Mouse (Mus musculus): ENCODE measurements around the gene Kmt5b. TPM values are rescaled to one million over a fixed set of nuclear protein-coding genes. Genes with fewer than 3 reads are reported as not detected.

The Kmt5b gene
- polyA plus RNA-seq, 1 experiment from 2014 or later, result 6.2 TPM

GRCm38 (mm10) chr19:3766378-3766777 is 843 bp upstream of the Kmt5b start:
- ATAC-seq (no peak), DNase-seq (no peak)
- Histone ChIP-seq H3K36me3 (replicated peaks; ENCODE audit: insufficient read depth, low read length) (0 out of 2 replicates have a peak, but pooled peaks cover 3% of the 10 kb centered on the region), H3K9me3 (ENCODE audit: low read length) (no peaks in the 10 kb centered on the region), H3K9ac (replicated peaks) (no peak overlapping the region), H3K4me3 (ENCODE audit: low read depth, low read length) (no peak overlapping the region), H3K27me3 (ENCODE audit: insufficient read depth, low read length) (no peaks in the 10 kb centered on the region), H3K4me1 (ENCODE audit: insufficient read depth) (peaks cover 15% of the 10 kb centered on the region), H3K4me2 (ENCODE audit: low read depth, low read length) (peak overlapping the region; percentile 87; the same call in 1 of the 2 replicates), H3K27ac (ENCODE audit: low read depth) (no peak overlapping the region)
- TF ChIP-seq CTCF (IDR thresholded peaks at IDR 0.05; ENCODE audit: low read depth) (no peak), EP300 (IDR thresholded peaks at IDR 0.05; ENCODE audit: low read depth) (no peak)
- 86% methylated on average over 5 of the region's 5 CpGs for WGBS (ENCODE audit: insufficient replicate concordance)

GRCm38 (mm10) chr19:3767781-3768696 is 818 bp downstream of the Kmt5b start:
- Histone ChIP-seq H3K27ac (ENCODE audit: low read depth) (peak overlapping the region; percentile 100), H3K36me3 (replicated peaks; ENCODE audit: insufficient read depth, low read length) (0 out of 2 replicates have a peak, but pooled peaks cover 3% of the 10 kb centered on the region), H3K4me3 (ENCODE audit: low read depth, low read length) (peak overlapping the region; percentile 99), H3K9me3 (ENCODE audit: low read length) (no peaks in the 10 kb centered on the region), H3K4me2 (ENCODE audit: low read depth, low read length) (peak overlapping the region; percentile 87), H3K4me1 (ENCODE audit: insufficient read depth) (peaks cover 15% of the 10 kb centered on the region), H3K27me3 (ENCODE audit: insufficient read depth, low read length) (no peaks in the 10 kb centered on the region), H3K9ac (replicated peaks) (peak overlapping the region; percentile 100)
- TF ChIP-seq CTCF (IDR thresholded peaks at IDR 0.05; ENCODE audit: low read depth) (no peak), EP300 (IDR thresholded peaks at IDR 0.05; ENCODE audit: low read depth) (0 out of 2 replicates have a peak, but pooled peaks have one; percentile 44)
- peak; percentile 87 for DNase-seq
- ATAC-seq, result peak; percentile 69
- WGBS (ENCODE audit: insufficient replicate concordance), result 2% methylated on average over 100 of the region's 111 CpGs

GRCm38 (mm10) chr19:3768697-3769383 is 1.6 kb downstream of the Kmt5b start:
- DNase-seq (peak; percentile 95), ATAC-seq (peak; percentile 92)
- H3K4me1 ChIP-seq (ENCODE audit: insufficient read depth), result peaks cover 15% of the 10 kb centered on the region
- H3K36me3 ChIP-seq (replicated peaks; ENCODE audit: insufficient read depth, low read length), result 0 out of 2 replicates have a peak, but pooled peaks cover 3% of the 10 kb centered on the region
- TF ChIP-seq EP300 (IDR thresholded peaks at IDR 0.05; ENCODE audit: low read depth) (no peak), CTCF (IDR thresholded peaks at IDR 0.05; ENCODE audit: low read depth) (peak; percentile 65)
- no peaks in the 10 kb centered on the region for H3K27me3 ChIP-seq (ENCODE audit: insufficient read depth, low read length)
- H3K9me3 ChIP-seq (ENCODE audit: low read length), result no peaks in the 10 kb centered on the region
- under 1% methylated on average over 41 of the region's 60 CpGs for WGBS (ENCODE audit: insufficient replicate concordance)
- peak overlapping the region; percentile 87 for H3K4me2 ChIP-seq (ENCODE audit: low read depth, low read length)
- H3K27ac ChIP-seq (ENCODE audit: low read depth), result peak overlapping the region; percentile 100
- H3K4me3 ChIP-seq (ENCODE audit: low read depth, low read length), result peak overlapping the region; percentile 99
- peak overlapping the region; percentile 100 for H3K9ac ChIP-seq (replicated peaks)

- Histone ChIP-seq H3K9ac (replicated peaks) (peak overlapping the region; percentile 100), H3K4me2 (ENCODE audit: low read depth, low read length) (peak overlapping the region; percentile 87), H3K36me3 (replicated peaks; ENCODE audit: insufficient read depth, low read length) (0 out of 2 replicates have a peak, but pooled peaks cover 6% of the 10 kb centered on the region), H3K4me1 (ENCODE audit: insufficient read depth) (peaks cover 15% of the 10 kb centered on the region), H3K27ac (ENCODE audit: low read depth) (peak overlapping the region; percentile 100), H3K27me3 (ENCODE audit: insufficient read depth, low read length) (no peaks in the 10 kb centered on the region), H3K9me3 (ENCODE audit: low read length) (no peaks in the 10 kb centered on the region), H3K4me3 (ENCODE audit: low read depth, low read length) (peak overlapping the region; percentile 99)
- DNase-seq (no peak), ATAC-seq (no peak)
- TF ChIP-seq CTCF (IDR thresholded peaks at IDR 0.05; ENCODE audit: low read depth), result peak; percentile 25; the same call in 1 of the 2 replicates
- TF ChIP-seq EP300 (IDR thresholded peaks at IDR 0.05; ENCODE audit: low read depth), result no peak
- whole genome bisulfite sequencing (ENCODE audit: insufficient replicate concordance), result 77% methylated on average over 6 of the region's 6 CpGs
Observed at GRCm38 (mm10) chr19:3769533-3769932, 2.3 kb downstream of the Kmt5b start.

- Histone ChIP-seq H3K4me2 (ENCODE audit: low read depth, low read length) (no peak overlapping the region), H3K4me1 (ENCODE audit: insufficient read depth) (peaks cover 10% of the 10 kb centered on the region; the same call in 1 of the 2 replicates), H3K27me3 (ENCODE audit: insufficient read depth, low read length) (no peaks in the 10 kb centered on the region), H3K36me3 (replicated peaks; ENCODE audit: insufficient read depth, low read length) (0 out of 2 replicates have a peak, but pooled peaks cover 10% of the 10 kb centered on the region), H3K27ac (ENCODE audit: low read depth) (no peak overlapping the region), H3K9me3 (ENCODE audit: low read length) (no peaks in the 10 kb centered on the region), H3K9ac (replicated peaks) (no peak overlapping the region), H3K4me3 (ENCODE audit: low read depth, low read length) (no peak overlapping the region)
- 59% methylated on average over 2 of the region's 2 CpGs for WGBS (ENCODE audit: insufficient replicate concordance)
- ATAC-seq (no peak), DNase-seq (no peak)
- TF ChIP-seq EP300 (IDR thresholded peaks at IDR 0.05; ENCODE audit: low read depth) (no peak), CTCF (IDR thresholded peaks at IDR 0.05; ENCODE audit: low read depth) (peak; percentile 54)
Observed at GRCm38 (mm10) chr19:3774159-3774558, 6.9 kb downstream of the Kmt5b start.

GRCm38 (mm10) chr19:3778713-3779112 is 11.5 kb downstream of the Kmt5b start:
- H3K4me1 ChIP-seq (ENCODE audit: insufficient read depth), result no peaks in the 10 kb centered on the region
- no peak overlapping the region for H3K9ac ChIP-seq (replicated peaks)
- H3K27me3 ChIP-seq (ENCODE audit: insufficient read depth, low read length), result no peaks in the 10 kb centered on the region
- H3K4me2 ChIP-seq (ENCODE audit: low read depth, low read length), result no peak overlapping the region
- DNase-seq (no peak), ATAC-seq (no peak)
- no peak overlapping the region for H3K4me3 ChIP-seq (ENCODE audit: low read depth, low read length)
- H3K9me3 ChIP-seq (ENCODE audit: low read length), result no peaks in the 10 kb centered on the region
- TF ChIP-seq EP300 (IDR thresholded peaks at IDR 0.05; ENCODE audit: low read depth) (no peak), CTCF (IDR thresholded peaks at IDR 0.05; ENCODE audit: low read depth) (no peak)
- 87% methylated on average over 8 of the region's 8 CpGs for WGBS (ENCODE audit: insufficient replicate concordance)
- no peak overlapping the region for H3K27ac ChIP-seq (ENCODE audit: low read depth)
- peaks cover 20% of the 10 kb centered on the region for H3K36me3 ChIP-seq (replicated peaks; ENCODE audit: insufficient read depth, low read length)

Measured in liver, postnatal 0 days (tissue).